Comparison of ENCODE assay signal across 10 mouse cellular contexts in the genomic region with DNA sequence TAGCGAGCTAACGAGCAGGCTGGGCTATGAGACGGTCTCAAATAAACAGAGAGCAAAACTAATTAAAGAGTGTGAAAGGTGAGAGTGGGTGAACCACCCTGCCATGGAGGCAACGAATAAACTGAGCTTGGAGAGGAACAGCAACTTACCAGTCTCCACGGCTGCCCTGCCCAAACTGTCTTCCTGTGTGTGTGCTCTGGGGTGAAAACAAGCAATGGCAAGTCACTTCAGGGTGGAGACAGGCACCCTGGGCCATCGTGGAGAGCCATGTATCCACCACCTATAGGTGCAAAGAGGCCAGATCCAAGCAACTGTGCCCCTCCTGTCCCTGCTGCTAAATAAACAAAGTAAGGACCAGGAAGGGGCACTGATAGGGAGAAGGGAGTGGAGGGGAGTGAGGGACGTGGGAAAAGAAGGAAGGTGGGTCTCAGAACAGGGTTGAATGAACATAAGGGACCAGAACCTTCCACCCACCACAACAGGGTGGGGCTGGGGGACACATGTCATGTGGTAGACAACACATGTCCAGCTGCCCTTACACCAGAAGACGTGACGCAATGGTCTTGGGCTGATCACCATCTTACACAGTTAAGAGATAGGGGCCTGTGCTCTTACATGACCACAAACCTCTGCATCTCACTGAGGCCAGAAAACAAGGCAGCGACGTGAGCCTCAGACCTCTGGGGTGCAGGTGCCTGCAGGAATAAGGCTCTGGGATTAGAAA. TPM values are rescaled to one million over a fixed set of nuclear protein-coding genes. Genes with fewer than 3 reads are reported as not detected.
A peak's percentile ranks its signal among the peaks of the same experiment; 100 is the strongest.
DNase-seq lines count a peak whose midpoint lies in the region; ATAC-seq and TF ChIP-seq lines count a peak whose summit lies in the region.
"Had no signal": no experiment of that assay in that cellular context is flagged by ENCODE, and none has a peak within 500 bp of the region (broad histone marks: within the 10 kb centered on the region; RNA-seq: fewer than 3 reads in every experiment).

No protein-coding gene starts in this region.

- H3K36me3 ChIP-seq in forebrain, embryonic 10.5 days (replicated peaks) = peaks cover 6% of the 10 kb centered on the region; the same call in 1 of the 2 replicates
- H3K36me3 ChIP-seq in forebrain, embryonic 16.5 days (ENCODE audit: control insufficient read depth, insufficient read depth) = no peaks in the 10 kb centered on the region
- no peaks in the 10 kb centered on the region for H3K36me3 ChIP-seq in midbrain, embryonic 11.5 days (ENCODE audit: control insufficient read depth, insufficient read depth, low read length)
- no peaks in the 10 kb centered on the region for H3K36me3 ChIP-seq in midbrain, embryonic 16.5 days (ENCODE audit: control insufficient read depth, insufficient read depth, low read length)
- no peaks in the 10 kb centered on the region for H3K36me3 ChIP-seq in hindbrain, embryonic 14.5 days (replicated peaks; ENCODE audit: control insufficient read depth, insufficient read depth)
- no peaks in the 10 kb centered on the region for H3K36me3 ChIP-seq in small intestine, adult 2 months (ENCODE audit: control insufficient read depth, insufficient read depth, low read length)

- H3K9ac ChIP-seq in forebrain, embryonic 16.5 days (replicated peaks; ENCODE audit: low read depth, low read length) = no peak overlapping the region
- peak overlapping the region; percentile 61 for H3K9ac ChIP-seq in midbrain, embryonic 11.5 days (ENCODE audit: low read length)
- no peak overlapping the region; the same call in 1 of the 2 replicates for H3K9ac ChIP-seq in midbrain, embryonic 16.5 days (ENCODE audit: low read depth, low read length)
- H3K9ac ChIP-seq in hindbrain, embryonic 14.5 days = no peak overlapping the region

- H3K27ac ChIP-seq in forebrain, embryonic 10.5 days = peak overlapping the region; percentile 83
- H3K27ac ChIP-seq in forebrain, embryonic 16.5 days (ENCODE audit: low read length) = no peak overlapping the region
- peak overlapping the region; percentile 86 for H3K27ac ChIP-seq in midbrain, embryonic 11.5 days (ENCODE audit: low read depth, low read length)
- H3K27ac ChIP-seq in midbrain, embryonic 16.5 days (ENCODE audit: low read length) = no peak overlapping the region
- peak overlapping the region; percentile 73 for H3K27ac ChIP-seq in hindbrain, embryonic 14.5 days
- H3K27ac ChIP-seq in small intestine, adult 2 months (ENCODE audit: insufficient read depth, low read depth, low read length) = peak overlapping the region; percentile 3; the same call in 1 of the 2 replicates

- no peak for ATAC-seq in forebrain, embryonic 16.5 days
- no peak for ATAC-seq in midbrain, embryonic 11.5 days (ENCODE audit: low FRiP score)
- no peak for ATAC-seq in midbrain, embryonic 16.5 days
- ATAC-seq in hindbrain, embryonic 14.5 days (ENCODE audit: low FRiP score) = no peak

- no peak for TF ChIP-seq CTCF in small intestine, adult 2 months (IDR thresholded peaks at IDR 0.05; ENCODE audit: extremely low read depth, insufficient read length, insufficient replicate concordance, low read depth, low read length)

- WGBS in forebrain, embryonic 10.5 days = 72% methylated on average over 11 of the region's 11 CpGs
- 61% methylated on average over 11 of the region's 11 CpGs for whole genome bisulfite sequencing in forebrain, embryonic 16.5 days
- WGBS in midbrain, embryonic 11.5 days = 76% methylated on average over 11 of the region's 11 CpGs
- 71% methylated on average over 11 of the region's 11 CpGs for WGBS in midbrain, embryonic 16.5 days
- 63% methylated on average over 11 of the region's 11 CpGs for WGBS in hindbrain, embryonic 14.5 days
- WGBS in small intestine, adult 2 months = 31% methylated on average over 11 of the region's 11 CpGs

- peak overlapping the region; percentile 23; the same call in 1 of the 2 replicates for H3K4me3 ChIP-seq in forebrain, embryonic 10.5 days
- H3K4me3 ChIP-seq in forebrain, embryonic 16.5 days (replicated peaks; ENCODE audit: low read length) = no peak overlapping the region
- no peak overlapping the region for H3K4me3 ChIP-seq in midbrain, embryonic 11.5 days (ENCODE audit: low read depth, low read length)
- no peak overlapping the region for H3K4me3 ChIP-seq in midbrain, embryonic 16.5 days (ENCODE audit: low read depth, low read length)
- H3K4me3 ChIP-seq in hindbrain, embryonic 14.5 days (replicated peaks; ENCODE audit: low read length) = no peak overlapping the region
- no peak overlapping the region for H3K4me3 ChIP-seq in small intestine, adult 2 months (ENCODE audit: low read depth, low read length)

- H3K9me3 ChIP-seq in forebrain, embryonic 10.5 days = no peaks in the 10 kb centered on the region
- H3K9me3 ChIP-seq in forebrain, embryonic 16.5 days (ENCODE audit: control insufficient read depth, low read length) = no peaks in the 10 kb centered on the region
- H3K9me3 ChIP-seq in midbrain, embryonic 11.5 days (ENCODE audit: control insufficient read depth, low read length) = no peaks in the 10 kb centered on the region
- H3K9me3 ChIP-seq in midbrain, embryonic 16.5 days (replicated peaks; ENCODE audit: control insufficient read depth, low read length, poor library complexity, severe bottlenecking) = no peaks in the 10 kb centered on the region
- H3K9me3 ChIP-seq in hindbrain, embryonic 14.5 days (ENCODE audit: control insufficient read depth, low read length) = no peaks in the 10 kb centered on the region

- no peak overlapping the region for H3K4me2 ChIP-seq in forebrain, embryonic 16.5 days (ENCODE audit: low read length)
- H3K4me2 ChIP-seq in midbrain, embryonic 11.5 days = peak overlapping the region; percentile 40; the same call in 1 of the 2 replicates
- no peak overlapping the region for H3K4me2 ChIP-seq in midbrain, embryonic 16.5 days (ENCODE audit: low read length)
- no peak overlapping the region for H3K4me2 ChIP-seq in hindbrain, embryonic 14.5 days (replicated peaks)

- no peaks in the 10 kb centered on the region for H3K27me3 ChIP-seq in forebrain, embryonic 10.5 days (ENCODE audit: poor library complexity, severe bottlenecking)
- H3K27me3 ChIP-seq in forebrain, embryonic 16.5 days (replicated peaks; ENCODE audit: control insufficient read depth, insufficient read depth, low read length) = no peaks in the 10 kb centered on the region
- H3K27me3 ChIP-seq in midbrain, embryonic 11.5 days (ENCODE audit: control insufficient read depth, insufficient read depth, low read length) = no peaks in the 10 kb centered on the region
- H3K27me3 ChIP-seq in midbrain, embryonic 16.5 days (ENCODE audit: control insufficient read depth, insufficient read depth, low read depth, low read length) = no peaks in the 10 kb centered on the region
- H3K27me3 ChIP-seq in hindbrain, embryonic 14.5 days (ENCODE audit: control insufficient read depth, insufficient read depth, low read length) = no peaks in the 10 kb centered on the region
- H3K27me3 ChIP-seq in small intestine, adult 2 months (ENCODE audit: control insufficient read depth, insufficient read depth, low read length) = no peaks in the 10 kb centered on the region

- TF ChIP-seq POLR2A in small intestine, adult 2 months (IDR thresholded peaks at IDR 0.05; ENCODE audit: low read depth, low read length) = no peak

- H3K4me1 ChIP-seq in forebrain, embryonic 10.5 days = peaks cover 98% of the 10 kb centered on the region
- peaks cover 57% of the 10 kb centered on the region for H3K4me1 ChIP-seq in forebrain, embryonic 16.5 days (replicated peaks; ENCODE audit: control insufficient read depth, insufficient read depth, low read length)
- H3K4me1 ChIP-seq in midbrain, embryonic 11.5 days (ENCODE audit: control insufficient read depth, insufficient read depth, low read length) = peaks cover 87% of the 10 kb centered on the region
- H3K4me1 ChIP-seq in midbrain, embryonic 16.5 days (ENCODE audit: control insufficient read depth, insufficient read depth, low read length) = peaks cover 42% of the 10 kb centered on the region
- H3K4me1 ChIP-seq in hindbrain, embryonic 14.5 days (replicated peaks; ENCODE audit: control insufficient read depth, insufficient read depth, low read length) = peaks cover 72% of the 10 kb centered on the region
- peaks cover 73% of the 10 kb centered on the region for H3K4me1 ChIP-seq in small intestine, adult 2 months (ENCODE audit: control insufficient read depth, insufficient read depth, insufficient read length, low read length)

- no peak for DNase-seq in forebrain, embryonic 10.5 days (ENCODE audit: extremely low spot score, low spot score)
- DNase-seq in midbrain, embryonic 11.5 days (ENCODE audit: low spot score, missing footprints) = no peak
- DNase-seq in hindbrain, embryonic 14.5 days (ENCODE audit: low spot score) = no peak
- no peak for DNase-seq in embryo, embryonic 10 days (ENCODE audit: low spot score)
- no peak for DNase-seq in heart, adult 11 months
- DNase-seq: heart, postnatal 36 days; right cerebral cortex, postnatal 25 days had no signal

RNA-seq across cellular contexts. Expression of gene Vav2, which starts 11.6 kb away (rescaled TPM):
- 11.5 and 11.8 TPM in 2 replicates for polyA plus RNA-seq in forebrain, embryonic 10.5 days (2016; fragmentation: Nextera tagmentation; extraction: Ambion mirVana)
- 11.9 and 13.1 TPM in 2 replicates for polyA plus RNA-seq in forebrain, embryonic 16.5 days (2015; fragmentation: Nextera tagmentation; extraction: Ambion mirVana)
- 13.7 and 15.0 TPM in 2 replicates for polyA plus RNA-seq in midbrain, embryonic 11.5 days (2014; fragmentation: Nextera tagmentation; extraction: Ambion mirVana)
- 9.2 and 12.6 TPM in 2 replicates for polyA plus RNA-seq in midbrain, embryonic 16.5 days (2015; fragmentation: Nextera tagmentation; extraction: Ambion mirVana)
- 15.0 and 16.0 TPM in 2 replicates for polyA plus RNA-seq in hindbrain, embryonic 14.5 days (2014; fragmentation: Nextera tagmentation; extraction: Ambion mirVana)
- 21.8 and 59.5 TPM in 2 replicates for polyA plus RNA-seq in small intestine, adult 2 months (2012; rRNA removed)

RNA-seq across cellular contexts. Expression of gene Brd3os, which starts 26.9 kb away (rescaled TPM):
- polyA plus RNA-seq in forebrain, embryonic 10.5 days (2016; fragmentation: Nextera tagmentation; extraction: Ambion mirVana) = 10.2 and 11.0 TPM in 2 replicates
- 31.6 and 34.3 TPM in 2 replicates for polyA plus RNA-seq in forebrain, embryonic 16.5 days (2015; fragmentation: Nextera tagmentation; extraction: Ambion mirVana)
- polyA plus RNA-seq in midbrain, embryonic 11.5 days (2014; fragmentation: Nextera tagmentation; extraction: Ambion mirVana) = 15.1 and 16.3 TPM in 2 replicates
- 42.0 and 43.0 TPM in 2 replicates for polyA plus RNA-seq in midbrain, embryonic 16.5 days (2015; fragmentation: Nextera tagmentation; extraction: Ambion mirVana)
- 43.8 and 45.9 TPM in 2 replicates for polyA plus RNA-seq in hindbrain, embryonic 14.5 days (2014; fragmentation: Nextera tagmentation; extraction: Ambion mirVana)
- 0.81 and 1.4 TPM in 2 replicates for polyA plus RNA-seq in small intestine, adult 2 months (2012; rRNA removed)

Comparison
In these comparisons a context has a peak if more than half of its experiments do, and no peak if none do; other contexts are left out.
1. H3K27ac ChIP-seq: peak in forebrain, embryonic 10.5 days (single experiment), midbrain, embryonic 11.5 days (single experiment), hindbrain, embryonic 14.5 days (single experiment) and small intestine, adult 2 months (single experiment); none in forebrain, embryonic 16.5 days (single experiment) and midbrain, embryonic 16.5 days (single experiment).